Mouse (Mus musculus): Measurements from ENCODE around the gene Anapc7. TPM values are rescaled to one million over a fixed set of nuclear protein-coding genes. Genes with fewer than 3 reads are reported as not detected.
"Not testable (repeated sequence)": the region's sequence is repeated elsewhere in the genome, so short reads cannot be mapped to it uniquely, and the experiment has no call there.

Anapc7 gene
- polyA plus RNA-seq, 1 experiment from 2014 or later, result 58.0 TPM

DNA sequence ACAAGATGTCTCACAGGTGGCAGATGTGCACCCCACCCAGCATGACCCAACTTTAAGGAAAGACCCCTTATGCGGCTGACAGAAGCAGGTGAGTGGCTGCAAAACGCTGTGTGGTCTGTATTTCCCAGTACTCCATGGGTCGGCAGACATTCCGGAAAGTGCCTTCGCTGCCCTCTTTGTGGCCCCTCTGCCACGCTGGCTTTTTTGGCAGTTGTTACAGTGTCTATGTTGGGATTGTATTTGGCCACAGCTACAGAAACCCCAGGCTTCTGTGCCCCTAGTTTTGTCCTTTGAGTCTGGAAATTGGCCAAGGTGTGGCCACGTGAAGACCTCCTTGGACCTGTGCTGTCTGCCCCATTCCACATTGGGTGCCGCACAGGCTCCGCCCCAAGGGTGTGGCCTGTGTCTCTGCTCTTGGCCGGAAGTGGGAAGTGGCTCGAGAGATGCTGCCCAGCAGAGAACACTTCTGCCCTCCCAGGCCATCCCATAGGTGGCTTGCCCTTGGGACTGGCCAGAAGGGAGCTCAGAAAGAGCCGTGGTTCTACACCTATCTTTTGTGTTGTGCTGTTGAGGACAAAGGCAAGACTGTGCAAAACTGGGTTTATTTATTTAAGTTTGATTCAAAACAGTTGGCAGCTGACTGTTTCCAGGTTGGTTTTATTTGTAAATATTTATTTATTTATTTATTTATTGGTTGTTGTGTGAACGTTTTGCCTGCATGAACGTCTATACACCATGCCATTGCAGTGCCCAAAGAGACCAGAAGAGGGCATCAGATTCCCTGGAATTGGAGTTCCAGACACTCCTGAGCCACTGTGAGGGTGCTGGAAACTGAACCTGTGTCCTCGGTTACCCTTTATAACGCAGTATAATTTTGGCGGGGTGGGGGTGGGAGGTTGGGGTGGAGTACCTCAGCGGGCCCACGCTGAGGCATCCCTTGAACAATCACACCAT, 11.5 kb upstream of the Anapc7 start:
- Histone ChIP-seq H3K4me2 (replicated peaks) (no peak overlapping the region), H3K4me3 (no peak overlapping the region), H3K36me3 (peaks cover 34% of the 10 kb centered on the region), H3K27me3 (no peaks in the 10 kb centered on the region), H3K9me3 (no peaks in the 10 kb centered on the region), H3K4me1 (no peaks in the 10 kb centered on the region), H3K27ac (no peak overlapping the region), H3K9ac (no peak overlapping the region)
- WGBS, result 84% methylated on average over 19 of the region's 19 CpGs
- no peak for ATAC-seq (ENCODE audit: insufficient number of reproducible peaks, insufficient read depth, low FRiP score, low TSS enrichment)

DNA sequence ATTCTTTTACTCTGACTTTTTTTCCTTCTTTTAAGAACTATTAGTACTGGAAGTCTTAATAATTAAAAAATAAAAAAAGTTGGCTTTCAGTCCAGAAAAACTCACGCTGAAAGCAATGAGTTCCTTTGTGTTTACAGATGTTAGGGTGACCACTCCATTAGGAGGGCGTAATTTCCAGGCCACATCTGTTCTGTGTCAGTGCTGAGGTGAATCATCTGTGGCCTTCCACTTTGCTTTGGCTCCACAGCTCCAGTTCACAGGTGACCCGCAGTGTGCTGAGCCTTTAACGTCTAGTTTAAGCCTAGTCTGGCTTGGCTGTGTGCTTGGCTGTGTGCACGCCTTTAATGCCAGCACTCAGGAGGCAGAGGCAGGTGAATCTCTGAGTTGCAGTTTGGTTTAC, 9.6 kb upstream of the Anapc7 start:
- ATAC-seq (ENCODE audit: insufficient number of reproducible peaks, insufficient read depth, low FRiP score, low TSS enrichment), result no peak
- Histone ChIP-seq H3K4me3 (no peak overlapping the region), H3K9me3 (no peaks in the 10 kb centered on the region), H3K4me2 (replicated peaks) (no peak overlapping the region), H3K9ac (no peak overlapping the region), H3K4me1 (no peaks in the 10 kb centered on the region), H3K27me3 (no peaks in the 10 kb centered on the region), H3K36me3 (peaks cover 15% of the 10 kb centered on the region), H3K27ac (no peak overlapping the region)
- 71% methylated on average over 5 of the region's 5 CpGs for WGBS

DNA sequence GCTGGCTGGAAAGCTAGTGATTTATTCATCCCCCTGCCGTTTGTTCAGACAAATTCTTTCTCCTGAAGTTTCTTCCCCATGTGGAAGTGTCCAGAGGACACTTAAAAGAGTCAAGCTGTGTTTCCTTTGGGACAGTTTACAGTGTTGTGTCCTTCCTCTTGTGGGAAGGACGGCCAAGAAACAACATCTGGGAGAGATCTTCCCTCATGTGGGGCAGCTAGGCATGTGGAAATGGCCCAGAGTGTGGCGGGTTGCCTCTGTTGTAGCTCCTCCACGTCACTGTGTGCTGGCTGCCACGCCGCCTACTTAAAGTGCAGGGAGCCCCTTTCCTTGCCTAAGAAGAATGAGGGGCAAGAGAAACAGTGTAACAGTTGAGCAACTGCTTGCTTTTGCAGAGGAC, 8.7 kb upstream of the Anapc7 start:
- H3K27ac ChIP-seq, result no peak overlapping the region
- no peaks in the 10 kb centered on the region for H3K27me3 ChIP-seq
- no peak for ATAC-seq (ENCODE audit: insufficient number of reproducible peaks, insufficient read depth, low FRiP score, low TSS enrichment)
- H3K4me1 ChIP-seq, result no peaks in the 10 kb centered on the region
- no peak overlapping the region for H3K4me2 ChIP-seq (replicated peaks)
- no peaks in the 10 kb centered on the region for H3K9me3 ChIP-seq
- 58% methylated on average over 6 of the region's 6 CpGs for WGBS
- no peak overlapping the region for H3K4me3 ChIP-seq
- H3K36me3 ChIP-seq, result peaks cover 7% of the 10 kb centered on the region; the same call in 1 of the 2 replicates
- no peak overlapping the region for H3K9ac ChIP-seq

DNA sequence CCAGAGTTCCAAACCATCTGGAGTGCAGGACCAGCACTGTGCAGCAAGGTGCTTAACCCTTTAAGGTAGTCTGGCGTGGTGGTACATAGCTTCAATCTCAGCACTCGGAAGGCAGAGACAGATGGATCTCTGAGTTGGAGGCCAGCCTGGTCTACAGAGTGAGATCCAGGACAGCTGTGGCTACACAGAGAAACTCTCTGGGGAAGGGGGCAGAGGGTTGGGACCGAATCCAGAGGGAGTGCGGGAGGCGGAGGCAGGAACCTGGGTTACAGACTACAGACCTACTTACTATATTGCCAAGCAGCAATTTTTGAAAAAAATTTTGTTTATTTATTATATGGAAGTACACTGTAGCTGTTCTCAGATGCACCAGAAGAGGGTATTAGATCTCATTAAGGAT, 7.1 kb upstream of the Anapc7 start:
- WGBS, result 92% methylated on average over 5 of the region's 5 CpGs
- ATAC-seq (ENCODE audit: insufficient number of reproducible peaks, insufficient read depth, low FRiP score, low TSS enrichment), result no peak
- peaks cover 7% of the 10 kb centered on the region; the same call in 1 of the 2 replicates for H3K36me3 ChIP-seq

DNA sequence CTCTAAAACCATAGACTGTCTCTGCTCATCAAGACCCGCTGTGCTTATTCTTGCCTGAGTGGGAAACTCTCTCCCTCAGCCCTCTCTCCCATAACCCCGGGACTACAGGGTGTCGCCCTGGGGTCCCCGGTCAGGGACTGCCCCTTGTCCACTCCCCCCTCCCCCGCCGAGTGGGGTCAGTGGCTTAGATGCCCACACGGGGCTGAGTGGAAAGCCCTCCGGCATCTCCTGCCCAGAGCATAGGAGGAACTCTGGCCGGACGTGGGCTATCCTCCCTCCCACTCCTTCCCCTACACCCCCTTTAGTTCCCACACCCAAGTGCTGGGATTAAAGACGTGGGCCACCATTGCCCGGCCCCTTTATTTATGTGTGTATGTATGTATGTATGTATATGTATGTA, 6.0 kb upstream of the Anapc7 start:
- no peaks in the 10 kb centered on the region for H3K9me3 ChIP-seq
- no peak overlapping the region for H3K27ac ChIP-seq
- 0 out of 2 replicates have a peak, but pooled peaks cover under 1% of the 10 kb centered on the region for H3K36me3 ChIP-seq
- no peak overlapping the region for H3K4me2 ChIP-seq (replicated peaks)
- WGBS, result 85% methylated on average over 12 of the region's 12 CpGs
- H3K4me3 ChIP-seq, result no peak overlapping the region
- ATAC-seq (ENCODE audit: insufficient number of reproducible peaks, insufficient read depth, low FRiP score, low TSS enrichment), result no peak
- no peaks in the 10 kb centered on the region for H3K4me1 ChIP-seq
- no peaks in the 10 kb centered on the region for H3K27me3 ChIP-seq
- no peak overlapping the region for H3K9ac ChIP-seq

More for the DNA sequence above, 7.1 kb upstream of the Anapc7 start:
- Histone ChIP-seq H3K9me3 (no peaks in the 10 kb centered on the region), H3K9ac (no peak overlapping the region), H3K4me2 (replicated peaks) (no peak overlapping the region), H3K27ac (no peak overlapping the region), H3K4me1 (no peaks in the 10 kb centered on the region), H3K4me3 (no peak overlapping the region), H3K27me3 (no peaks in the 10 kb centered on the region)

DNA sequence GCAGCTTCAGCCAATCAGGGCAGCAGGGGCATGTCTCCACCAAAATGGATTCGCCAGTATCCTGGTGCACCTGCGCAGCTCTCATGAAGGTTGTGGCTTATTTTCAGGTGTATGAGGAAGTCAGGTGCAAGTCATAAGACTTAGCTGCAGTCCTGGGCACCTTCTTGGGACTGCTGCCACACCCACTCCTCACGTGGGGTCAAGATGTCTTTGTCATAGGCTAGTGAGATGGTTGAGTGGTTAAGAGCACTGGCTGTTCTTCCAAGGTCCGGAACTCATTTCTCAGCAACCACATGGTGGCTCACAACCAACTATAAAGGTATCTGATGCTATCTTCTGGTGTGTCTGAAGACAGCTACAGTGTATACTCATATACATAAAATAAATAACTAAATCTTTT, 817 bp upstream of the Anapc7 start:
- not testable (repeated sequence) for H3K27ac ChIP-seq; H3K36me3 ChIP-seq; ATAC-seq (ENCODE audit: insufficient number of reproducible peaks, insufficient read depth, low FRiP score, low TSS enrichment); H3K27me3 ChIP-seq; H3K4me3 ChIP-seq; H3K4me2 ChIP-seq (replicated peaks); H3K9ac ChIP-seq; H3K9me3 ChIP-seq
- H3K4me1 ChIP-seq, result peaks cover 16% of the 10 kb centered on the region
- WGBS, result 65% methylated on average over 4 of the region's 4 CpGs

DNA sequence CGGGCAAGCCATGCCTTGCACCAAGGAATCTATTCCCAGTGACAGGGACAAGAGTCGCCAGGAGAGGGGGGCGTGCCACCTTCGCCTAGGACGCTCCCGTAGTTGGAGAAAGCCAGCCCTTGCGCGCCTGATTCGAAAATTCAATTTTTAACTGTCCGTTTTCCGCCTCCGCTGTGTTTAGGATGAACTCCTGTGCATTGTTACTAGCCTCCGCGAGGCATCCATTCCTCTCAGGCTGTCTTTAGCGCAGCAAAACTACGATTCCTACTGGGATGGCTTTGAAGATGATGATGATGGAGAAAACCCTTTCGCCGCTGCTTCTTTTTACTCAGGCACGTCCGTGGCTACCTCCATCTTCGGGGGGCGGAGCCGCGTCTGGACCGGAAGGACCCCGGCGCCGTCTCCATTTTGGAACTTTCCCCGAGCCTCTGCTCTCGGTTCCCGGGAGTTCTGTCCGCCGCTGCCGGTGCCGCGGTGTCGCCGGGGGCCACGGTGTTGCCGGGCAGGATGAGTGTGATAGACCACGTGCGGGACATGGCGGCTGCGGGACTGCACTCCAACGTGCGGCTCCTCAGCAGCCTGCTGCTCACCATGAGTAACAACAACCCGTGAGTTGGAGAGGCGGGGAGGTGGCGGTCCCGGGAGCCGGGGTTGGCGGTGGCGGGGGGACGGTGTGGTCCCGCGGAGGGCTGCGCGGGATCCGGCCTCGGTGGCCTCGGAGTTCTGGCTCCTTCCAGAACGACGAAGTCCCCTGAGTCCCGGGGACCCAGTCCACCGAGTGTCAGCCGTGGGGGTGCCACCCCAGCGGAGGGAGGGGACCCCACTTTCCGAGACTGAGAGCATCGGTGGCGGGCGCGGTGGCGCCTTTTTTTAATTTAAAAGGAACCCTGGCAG, 825 bp downstream of the Anapc7 start:
- H3K9me3 ChIP-seq, result no peaks in the 10 kb centered on the region
- under 1% methylated on average over 73 of the region's 73 CpGs for WGBS
- H3K27ac ChIP-seq, result peak overlapping the region; percentile 94
- ATAC-seq (ENCODE audit: insufficient number of reproducible peaks, insufficient read depth, low FRiP score, low TSS enrichment), result peak; percentile 86
- peaks cover 16% of the 10 kb centered on the region for H3K4me1 ChIP-seq
- peak overlapping the region; percentile 97 for H3K9ac ChIP-seq
- H3K4me2 ChIP-seq (replicated peaks), result peak overlapping the region; percentile 78
- H3K36me3 ChIP-seq, result peaks cover 3% of the 10 kb centered on the region; the same call in 1 of the 2 replicates
- peak overlapping the region; percentile 92 for H3K4me3 ChIP-seq
- H3K27me3 ChIP-seq, result no peaks in the 10 kb centered on the region

DNA sequence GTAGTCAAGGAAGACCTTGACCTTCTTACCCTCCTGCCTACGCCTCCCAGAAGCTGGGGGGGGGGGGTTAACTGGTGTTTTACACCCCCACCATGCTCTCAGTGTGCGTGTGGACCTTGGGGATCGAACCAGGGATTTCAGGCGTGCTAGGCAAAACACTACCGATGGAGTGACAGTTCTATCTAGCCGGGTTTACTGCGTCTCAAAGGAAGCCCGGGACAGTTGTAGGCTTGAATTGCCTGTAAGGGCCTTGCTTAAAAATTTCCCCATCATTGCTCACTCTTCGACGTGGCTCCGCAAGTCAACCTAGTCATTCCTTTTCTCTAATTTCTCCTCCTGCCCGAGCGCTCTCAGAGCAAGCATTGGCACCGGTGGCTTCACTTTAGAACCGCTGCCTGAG, 1.6 kb downstream of the Anapc7 start:
- Histone ChIP-seq H3K4me3 (peak overlapping the region; percentile 92), H3K27me3 (no peaks in the 10 kb centered on the region), H3K4me1 (peaks cover 16% of the 10 kb centered on the region), H3K9ac (peak overlapping the region; percentile 97), H3K4me2 (replicated peaks) (peak overlapping the region; percentile 78), H3K9me3 (no peaks in the 10 kb centered on the region), H3K27ac (no peak overlapping the region), H3K36me3 (peaks cover 6% of the 10 kb centered on the region)
- ATAC-seq (ENCODE audit: insufficient number of reproducible peaks, insufficient read depth, low FRiP score, low TSS enrichment), result no peak
- WGBS, result 37% methylated on average over 15 of the region's 15 CpGs

DNA sequence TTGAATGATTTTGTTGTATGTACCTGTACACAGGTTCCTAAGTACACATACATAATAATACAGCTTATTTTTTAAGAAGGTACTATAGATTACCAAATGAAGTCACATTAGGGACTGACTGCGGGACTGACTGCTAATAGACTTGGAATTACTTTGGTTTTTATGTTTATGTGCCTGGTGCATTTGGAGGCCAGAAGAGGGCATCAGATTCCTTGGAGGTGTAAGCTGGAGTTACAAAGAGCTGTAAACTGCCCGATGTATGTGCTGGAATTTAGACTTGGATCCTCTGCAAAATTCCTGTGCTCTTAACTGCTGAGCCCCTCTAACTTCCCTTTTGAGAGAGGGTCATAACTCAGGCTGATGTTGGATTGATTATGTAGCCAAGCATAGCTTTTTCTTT, 4.1 kb downstream of the Anapc7 start:
- no peak for ATAC-seq (ENCODE audit: insufficient number of reproducible peaks, insufficient read depth, low FRiP score, low TSS enrichment)
- Histone ChIP-seq H3K4me2 (replicated peaks) (no peak overlapping the region), H3K9me3 (no peaks in the 10 kb centered on the region), H3K9ac (no peak overlapping the region), H3K27ac (no peak overlapping the region), H3K36me3 (peaks cover 30% of the 10 kb centered on the region), H3K4me3 (no peak overlapping the region), H3K4me1 (peaks cover 16% of the 10 kb centered on the region), H3K27me3 (no peaks in the 10 kb centered on the region)
- WGBS, result 89% methylated on average over 2 of the region's 2 CpGs

DNA sequence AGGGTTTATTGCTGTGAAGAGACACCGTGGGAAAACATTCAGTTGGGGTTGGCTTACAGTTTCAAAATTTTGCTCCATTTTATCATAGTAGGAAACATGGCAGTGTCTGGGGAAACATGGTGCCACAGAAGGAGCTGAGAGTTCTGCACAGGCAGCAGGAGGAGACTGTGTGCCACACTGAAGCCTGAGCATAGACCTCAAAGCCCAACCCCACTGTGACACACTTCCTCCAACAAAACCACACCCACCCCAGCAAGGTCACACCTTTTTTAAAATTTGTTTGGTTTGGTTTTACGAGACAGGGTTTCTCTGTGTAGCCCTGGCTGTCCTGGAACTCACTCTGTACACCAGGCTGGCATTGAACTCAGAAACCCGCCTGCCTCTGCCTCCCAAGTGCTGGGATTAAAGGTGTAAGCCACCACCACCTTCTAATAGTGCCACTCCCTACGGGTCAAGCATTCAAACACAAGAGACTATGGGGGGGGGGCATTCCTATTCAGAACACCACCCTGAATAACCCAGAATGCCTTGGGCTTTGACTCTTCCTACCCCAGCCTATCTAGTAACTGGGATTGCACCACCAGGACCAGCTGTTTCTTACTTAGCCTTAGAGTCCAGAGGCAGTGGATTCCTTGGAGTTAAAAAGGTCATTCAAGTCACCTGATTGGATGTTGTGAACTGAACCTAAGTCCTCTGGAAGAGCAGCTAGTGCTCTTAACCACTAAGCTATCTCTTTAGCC, 8.7 kb downstream of the Anapc7 start:
- Histone ChIP-seq H3K4me1 (no peaks in the 10 kb centered on the region), H3K4me3 (no peak overlapping the region), H3K4me2 (replicated peaks) (no peak overlapping the region), H3K9me3 (no peaks in the 10 kb centered on the region), H3K36me3 (peaks cover 75% of the 10 kb centered on the region), H3K27ac (no peak overlapping the region), H3K9ac (no peak overlapping the region), H3K27me3 (no peaks in the 10 kb centered on the region)
- ATAC-seq (ENCODE audit: insufficient number of reproducible peaks, insufficient read depth, low FRiP score, low TSS enrichment), result 0 out of 2 replicates have a peak, but pooled peaks have one; percentile 28
- WGBS, result 88% methylated on average over 4 of the region's 4 CpGs

DNA sequence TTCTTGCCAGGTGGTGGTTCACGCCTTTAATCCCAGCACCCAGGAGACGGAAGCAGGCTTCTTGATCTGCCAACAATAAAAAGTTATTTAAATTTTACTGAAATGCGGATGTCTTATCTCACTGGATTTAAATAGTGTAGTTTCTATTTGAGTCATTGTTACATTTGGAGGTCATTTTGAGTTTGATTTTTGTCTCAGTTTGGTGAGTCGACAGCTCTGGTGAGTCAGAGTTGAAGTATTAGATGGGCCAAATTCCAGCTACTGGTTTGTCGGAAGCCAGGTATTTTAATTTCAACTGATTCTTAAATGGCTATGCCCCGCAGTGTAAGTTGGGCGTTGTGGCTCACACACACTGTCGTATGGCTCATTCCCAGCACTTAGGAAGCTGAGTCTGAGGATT, 9.7 kb downstream of the Anapc7 start:
- H3K9ac ChIP-seq, result no peak overlapping the region
- no peaks in the 10 kb centered on the region for H3K9me3 ChIP-seq
- no peaks in the 10 kb centered on the region for H3K4me1 ChIP-seq
- H3K36me3 ChIP-seq, result peaks cover 83% of the 10 kb centered on the region
- 96% methylated on average over 8 of the region's 8 CpGs for WGBS
- no peak overlapping the region for H3K27ac ChIP-seq
- H3K4me2 ChIP-seq (replicated peaks), result no peak overlapping the region
- ATAC-seq (ENCODE audit: insufficient number of reproducible peaks, insufficient read depth, low FRiP score, low TSS enrichment), result no peak
- no peak overlapping the region for H3K4me3 ChIP-seq
- H3K27me3 ChIP-seq, result no peaks in the 10 kb centered on the region
